Mouse (Mus musculus) megakaryocyte progenitor cell, adult 5-6 weeks (primary cell): ENCODE measurements around the gene Glis1. TPM values are rescaled to one million over a fixed set of nuclear protein-coding genes. Genes with fewer than 3 reads are reported as not detected.
"Not testable (repeated sequence)": the region's sequence is repeated elsewhere in the genome, so short reads cannot be mapped to it uniquely, and the experiment has no call there.

Source experiments
- ATAC-seq: replicated peaks from 2 replicates; pipeline ENCODE4 v1.8.0; 2016; ENCODE audit warnings: mild to moderate bottlenecking, moderate TSS enrichment, inconsistent platforms; ENCODE audit not compliant: poor library complexity
- total RNA-seq, 2 experiments: library from RNA; stranded (forward) in 1 of 2; stranded (reverse) in 1 of 2; fragments of 157-497, 149-512 nt in 1 of 2; fragments of 200-1000 nt in 1 of 2; gene quantifications; 2 replicates each; pipeline versions ENCODE4 v1.2.3 to v1.2.4; 2015 to 2017

Gene Glis1
- total RNA-seq, 2 experiments from 2014 or later, result 0.05 TPM; not detected in 1

- no peak for ATAC-seq
These were observed 141.4 kb downstream of the Glis1 start for GRCm38 (mm10) chr4:107575781-107576180.

- no peak for ATAC-seq
These were observed 142.4 kb downstream of the Glis1 start for GRCm38 (mm10) chr4:107576742-107577141.

- ATAC-seq, result peak; percentile 71
These were observed 142.9 kb downstream of the Glis1 start for GRCm38 (mm10) chr4:107577146-107577839.

GRCm38 (mm10) chr4:107580883-107581282, 146.5 kb downstream of the Glis1 start:
- no peak for ATAC-seq

GRCm38 (mm10) chr4:107586391-107586790, 152.0 kb downstream of the Glis1 start:
- ATAC-seq, result no peak

- no peak for ATAC-seq
These were observed 154.2 kb downstream of the Glis1 start for GRCm38 (mm10) chr4:107588637-107589036.

- ATAC-seq, result no peak
These were observed 154.7 kb downstream of the Glis1 start for GRCm38 (mm10) chr4:107589046-107589445.

GRCm38 (mm10) chr4:107590805-107591534, 156.6 kb downstream of the Glis1 start:
- ATAC-seq, result no peak

GRCm38 (mm10) chr4:107593426-107593825, 159.0 kb downstream of the Glis1 start:
- ATAC-seq, result no peak

- no peak for ATAC-seq
These were observed 163.0 kb downstream of the Glis1 start for GRCm38 (mm10) chr4:107597226-107597897.

- ATAC-seq, result no peak
These were observed 163.6 kb downstream of the Glis1 start for GRCm38 (mm10) chr4:107597898-107598580.

GRCm38 (mm10) chr4:107598581-107598958, 164.2 kb downstream of the Glis1 start:
- not testable (repeated sequence) for ATAC-seq

GRCm38 (mm10) chr4:107602284-107602683, 167.9 kb downstream of the Glis1 start:
- no peak for ATAC-seq

- no peak for ATAC-seq
These were observed 168.4 kb downstream of the Glis1 start for GRCm38 (mm10) chr4:107602787-107603186.

GRCm38 (mm10) chr4:107603208-107603607, 168.8 kb downstream of the Glis1 start:
- ATAC-seq, result no peak

- ATAC-seq, result peak; percentile 94
These were observed 171.7 kb downstream of the Glis1 start for GRCm38 (mm10) chr4:107605964-107606602.

GRCm38 (mm10) chr4:107609775-107610174, 175.4 kb downstream of the Glis1 start:
- ATAC-seq, result no peak

GRCm38 (mm10) chr4:107611888-107612650, 177.7 kb downstream of the Glis1 start:
- peak; percentile 54 for ATAC-seq

GRCm38 (mm10) chr4:107617596-107618230, 183.3 kb downstream of the Glis1 start:
- ATAC-seq, result no peak
